Mouse (Mus musculus) cerebellum, postnatal 10 days (tissue): ENCODE results near the gene Skil.

Experiments
- DNase-seq, 2 experiments: peaks; one replicate each; pipeline ENCODE4 v3.0.0; 2021; ENCODE audit warnings: mixed read lengths in 2 of 2

Skil gene

GRCm38 (mm10) chr3:31083507-31084245, 11.2 kb upstream of the Skil start:
- peak; percentile 81 to 87 for DNase-seq

- DNase-seq = no peak
Observed at GRCm38 (mm10) chr3:31085000-31085399, 9.9 kb upstream of the Skil start.

GRCm38 (mm10) chr3:31088789-31089775, 5.8 kb upstream of the Skil start:
- no peak for DNase-seq

GRCm38 (mm10) chr3:31089956-31090355, 4.9 kb upstream of the Skil start:
- DNase-seq = no peak

- DNase-seq = peak; percentile 80
Observed at GRCm38 (mm10) chr3:31093196-31093595, 1.7 kb upstream of the Skil start.

- DNase-seq = peak; percentile 77 to 80
Observed at GRCm38 (mm10) chr3:31093627-31094351, 1.1 kb upstream of the Skil start.

- no peak for DNase-seq
Observed at GRCm38 (mm10) chr3:31095179-31095490, 277 bp downstream of the Skil start.

- peak in 1 of 2 experiments; percentile 70 for DNase-seq
Observed at GRCm38 (mm10) chr3:31095491-31096154, 765 bp downstream of the Skil start.

- DNase-seq = no peak
Observed at GRCm38 (mm10) chr3:31096155-31097101, 1.6 kb downstream of the Skil start.

- DNase-seq = no peak
Observed at GRCm38 (mm10) chr3:31097102-31097720, 2.4 kb downstream of the Skil start.

- no peak for DNase-seq
Observed at GRCm38 (mm10) chr3:31097976-31098375, 3.1 kb downstream of the Skil start.

- no peak for DNase-seq
Observed at GRCm38 (mm10) chr3:31098556-31098955, 3.7 kb downstream of the Skil start.

- no peak for DNase-seq
Observed at GRCm38 (mm10) chr3:31100026-31100425, 5.2 kb downstream of the Skil start.

- no peak for DNase-seq
Observed at GRCm38 (mm10) chr3:31100802-31101201, 5.9 kb downstream of the Skil start.

- no peak for DNase-seq
Observed at GRCm38 (mm10) chr3:31104936-31105335, 10.1 kb downstream of the Skil start.

GRCm38 (mm10) chr3:31106597-31106996, 11.7 kb downstream of the Skil start:
- DNase-seq = no peak

- peak; percentile 13 to 37 for DNase-seq
Observed at GRCm38 (mm10) chr3:31107674-31108073, 12.8 kb downstream of the Skil start.

GRCm38 (mm10) chr3:31109108-31109507, 14.2 kb downstream of the Skil start:
- DNase-seq = no peak

GRCm38 (mm10) chr3:31123098-31123497, 28.2 kb downstream of the Skil start:
- no peak for DNase-seq

- no peak for DNase-seq
Observed at GRCm38 (mm10) chr3:31126303-31126702, 31.4 kb downstream of the Skil start.

- DNase-seq = no peak
Observed at GRCm38 (mm10) chr3:31126848-31127247, 32.0 kb downstream of the Skil start.
